Mouse (Mus musculus): ENCODE data around the gene Rsc1a1. TPM values are rescaled to one million over a fixed set of nuclear protein-coding genes. Genes with fewer than 3 reads are reported as not detected.
A peak's percentile ranks its signal among the peaks of the same experiment; 100 is the strongest.

Rsc1a1 gene
- total RNA-seq, 1 experiment from 2014 or later = 13.9 TPM

DNA sequence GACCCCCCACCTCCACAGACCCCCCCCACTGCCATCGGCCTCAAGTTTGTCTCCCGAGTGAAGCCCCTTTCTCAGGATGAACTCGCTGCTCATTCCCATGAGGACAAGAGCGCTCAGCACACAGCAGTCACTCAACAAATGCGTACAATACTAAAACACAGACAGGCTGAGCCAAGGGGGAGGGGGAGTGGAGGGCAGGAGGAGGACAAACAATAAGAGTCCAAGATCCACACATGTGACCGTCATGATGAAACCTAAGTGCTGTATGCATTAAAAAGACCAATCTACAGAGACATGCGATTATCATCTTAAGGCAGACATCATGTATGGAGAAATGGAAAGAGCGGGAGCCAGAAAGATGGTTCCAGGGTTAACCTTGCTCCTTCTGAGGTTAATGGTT lies 28.5 kb downstream of the Rsc1a1 start:
- no peak for ATAC-seq (replicated peaks; ENCODE audit: low read depth, poor library complexity, severe bottlenecking)

DNA sequence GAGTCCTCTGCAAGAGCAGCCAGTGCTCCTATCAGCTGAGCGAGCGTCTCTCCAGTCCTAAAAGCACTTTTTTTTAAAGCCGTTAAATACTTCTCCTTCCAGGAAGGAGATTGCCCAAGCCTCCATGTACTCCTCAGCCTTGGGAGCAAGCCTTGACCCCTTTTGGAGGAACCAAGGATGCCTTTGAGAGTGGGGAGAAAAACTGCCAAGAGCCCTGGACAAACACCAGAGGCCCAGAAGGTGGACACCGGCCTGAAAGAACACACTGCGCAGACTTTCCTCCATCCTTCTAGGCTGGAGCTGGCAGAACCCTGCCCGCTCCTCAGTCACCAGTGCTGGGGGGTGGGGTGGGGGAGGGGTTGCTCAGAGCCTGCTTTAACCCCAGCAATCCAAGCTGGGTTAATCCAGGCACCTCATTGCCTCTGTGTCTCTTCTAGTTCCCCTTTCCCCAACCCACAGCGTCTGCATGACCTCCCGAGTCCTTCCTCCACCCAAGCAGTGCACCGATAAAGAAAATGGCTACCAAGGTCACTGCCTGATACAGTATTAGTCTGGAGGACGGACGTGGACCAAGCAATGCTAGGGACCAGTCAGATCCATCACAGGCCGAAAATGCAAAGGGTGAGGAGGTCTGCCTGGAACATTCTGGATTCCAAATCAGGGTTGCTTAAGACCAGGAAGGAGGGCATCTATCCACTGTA lies 29.3 kb downstream of the Rsc1a1 start:
- ATAC-seq (replicated peaks; ENCODE audit: low read depth, poor library complexity, severe bottlenecking) = peak; percentile 85

DNA sequence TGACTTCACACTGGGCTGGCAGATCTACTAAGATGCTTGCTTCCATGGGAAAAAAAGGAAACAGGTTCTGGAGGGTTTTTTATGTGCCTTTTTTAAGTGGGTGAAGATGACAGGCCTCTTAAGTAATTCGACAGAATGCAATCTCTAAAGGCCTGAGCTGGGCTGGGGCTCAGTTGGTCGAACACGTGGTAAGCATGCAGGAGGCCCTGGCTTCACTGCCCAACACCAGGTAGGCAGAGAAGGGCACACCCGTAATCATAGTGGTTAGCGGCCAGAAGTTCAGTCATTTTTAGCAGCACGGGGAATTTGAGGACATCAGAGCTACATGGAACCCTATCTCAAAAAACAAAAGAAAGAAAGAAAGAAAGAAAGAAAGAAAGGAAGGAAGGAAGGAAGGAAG lies 30.9 kb downstream of the Rsc1a1 start:
- ATAC-seq (replicated peaks; ENCODE audit: low read depth, poor library complexity, severe bottlenecking) = no peak

DNA sequence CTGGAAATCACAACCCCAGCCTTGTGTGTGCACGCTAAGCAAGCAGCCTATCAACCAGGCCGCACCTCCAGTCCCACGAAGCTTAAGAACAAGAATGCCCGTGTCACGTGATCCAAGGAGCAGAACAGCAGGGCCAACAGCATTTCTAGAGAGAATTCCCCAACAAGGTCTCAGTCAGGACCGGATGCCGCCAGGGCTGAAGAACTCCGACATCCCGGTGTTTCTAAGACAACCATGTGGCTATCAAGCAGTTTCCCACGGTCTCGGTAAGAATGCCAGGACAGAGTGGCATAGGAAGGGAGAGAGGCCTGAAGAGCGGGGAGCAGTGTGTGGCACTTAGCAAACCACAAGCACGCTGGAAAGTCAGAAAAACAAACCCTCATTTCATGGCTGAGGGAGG lies 31.6 kb downstream of the Rsc1a1 start:
- no peak for ATAC-seq (replicated peaks; ENCODE audit: low read depth, poor library complexity, severe bottlenecking)

DNA sequence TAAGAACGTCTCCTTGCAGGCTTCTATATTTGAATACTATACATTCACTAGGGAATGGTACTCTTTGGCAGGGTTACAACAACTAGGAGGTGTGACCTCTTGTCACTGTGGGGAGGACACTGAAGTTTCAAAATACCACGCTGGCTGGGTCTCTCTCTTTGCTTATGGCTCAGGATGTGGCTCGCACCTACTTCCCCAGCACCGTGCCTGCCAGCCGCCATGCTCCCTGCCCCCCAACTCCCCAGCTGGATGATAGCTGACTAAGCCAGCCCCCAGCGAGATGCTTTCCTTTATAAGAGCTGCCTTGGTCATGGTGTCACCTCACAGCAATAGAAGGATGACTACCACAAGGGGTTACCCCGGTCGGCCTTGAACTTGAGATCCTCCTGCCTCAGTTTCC lies 32.4 kb downstream of the Rsc1a1 start:
- ATAC-seq (replicated peaks; ENCODE audit: low read depth, poor library complexity, severe bottlenecking) = 0 out of 2 replicates have a peak, but pooled peaks have one; percentile 39

DNA sequence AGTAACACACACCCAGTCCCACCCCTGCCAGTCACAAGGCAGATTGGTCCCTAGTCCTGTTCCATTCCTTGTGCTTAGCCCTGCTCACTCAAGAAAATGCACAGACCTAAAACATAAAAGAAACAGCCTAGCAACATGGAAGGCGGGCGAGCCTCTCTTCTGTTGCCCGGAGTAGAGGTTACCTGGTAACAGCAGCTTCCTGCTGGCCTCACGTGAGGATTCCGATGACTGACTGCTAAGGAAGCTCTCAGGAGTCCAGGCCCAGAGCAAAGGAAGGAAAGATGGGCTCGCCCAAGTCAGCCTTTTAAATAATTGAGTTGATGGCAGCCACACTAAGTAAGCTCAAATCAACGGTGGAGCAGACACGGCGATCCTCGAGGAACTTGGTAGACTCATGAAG lies 33.5 kb downstream of the Rsc1a1 start:
- no peak for ATAC-seq (replicated peaks; ENCODE audit: low read depth, poor library complexity, severe bottlenecking)

DNA sequence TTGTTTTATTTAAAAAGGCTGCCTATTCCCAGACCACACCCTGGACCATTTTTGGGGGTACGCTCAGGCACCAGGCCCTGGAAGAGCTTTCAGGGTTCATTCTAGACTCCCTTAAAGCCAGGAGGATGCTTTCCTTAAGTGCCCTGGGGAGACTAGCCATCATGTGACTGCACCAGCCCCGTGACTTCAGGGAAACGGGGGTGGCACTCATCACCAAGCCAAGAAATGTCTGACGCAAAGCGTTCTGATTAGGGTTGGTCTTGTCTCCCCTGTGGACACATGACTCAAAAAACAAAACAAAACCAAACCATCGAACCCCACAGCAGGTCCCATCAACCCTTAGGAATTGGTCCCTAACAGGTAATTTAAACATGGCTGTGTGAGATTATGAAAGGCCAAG lies 34.1 kb downstream of the Rsc1a1 start:
- no peak for ATAC-seq (replicated peaks; ENCODE audit: low read depth, poor library complexity, severe bottlenecking)

DNA sequence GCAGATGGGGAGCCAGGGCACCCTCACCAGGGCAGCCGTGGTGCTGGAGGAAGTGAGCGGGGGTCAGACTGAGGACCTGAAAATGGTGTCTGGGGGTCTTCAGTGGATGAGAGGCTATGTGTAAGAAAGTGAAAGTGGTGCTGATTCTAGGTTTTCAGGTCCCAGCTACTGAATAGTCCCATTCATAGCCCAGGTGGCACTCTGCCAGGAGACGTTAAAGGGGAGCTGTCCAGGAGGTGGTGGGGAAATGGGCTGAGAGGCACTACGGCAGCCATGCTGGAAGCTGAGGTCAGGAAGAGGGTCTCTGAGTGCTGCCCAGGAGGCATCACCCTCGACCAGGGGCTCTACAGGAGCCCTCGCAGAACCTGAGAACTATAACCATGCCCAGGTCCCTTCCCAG lies 36.2 kb downstream of the Rsc1a1 start:
- no peak for ATAC-seq (replicated peaks; ENCODE audit: low read depth, poor library complexity, severe bottlenecking)

DNA sequence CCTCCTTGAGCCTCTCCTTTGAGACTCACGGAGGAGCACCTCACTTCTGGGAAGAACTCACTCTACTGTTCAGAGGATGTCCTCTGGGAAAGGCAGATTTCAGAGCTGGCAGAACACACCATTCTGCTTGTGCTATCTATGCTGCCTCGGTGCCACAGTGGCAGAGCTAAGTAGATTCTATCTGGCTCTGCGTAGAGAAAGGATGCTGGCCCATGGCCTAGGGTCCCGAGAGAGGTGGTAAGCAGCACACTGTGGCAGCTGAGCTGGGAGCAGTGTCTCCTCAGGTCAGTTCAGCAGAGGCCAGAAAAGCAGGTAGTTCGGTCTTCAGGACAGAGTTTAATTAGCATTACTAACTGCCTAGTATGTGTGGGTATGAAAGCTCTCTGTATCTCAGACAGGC lies 37.1 kb downstream of the Rsc1a1 start:
- no peak for ATAC-seq (replicated peaks; ENCODE audit: low read depth, poor library complexity, severe bottlenecking)

DNA sequence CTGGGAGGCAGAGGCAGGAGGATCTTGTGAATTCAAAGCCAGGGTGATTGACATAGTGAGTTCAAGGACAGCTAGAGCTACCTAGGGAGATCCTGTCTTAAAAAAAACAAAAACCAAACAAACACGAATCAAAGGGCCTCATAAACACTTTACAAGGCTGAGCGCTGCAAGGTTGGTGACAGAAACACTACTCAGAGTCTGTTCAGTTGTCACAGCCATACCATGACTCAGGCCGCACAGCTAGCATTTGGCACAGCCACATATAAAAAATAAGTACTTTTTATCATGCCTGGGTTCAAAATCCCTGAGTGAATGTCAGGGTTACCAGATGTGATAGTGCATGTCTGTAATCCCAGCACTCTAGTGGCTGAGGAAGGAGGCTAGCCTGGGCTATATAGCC lies 38.2 kb downstream of the Rsc1a1 start:
- ATAC-seq (replicated peaks; ENCODE audit: low read depth, poor library complexity, severe bottlenecking) = no peak

DNA sequence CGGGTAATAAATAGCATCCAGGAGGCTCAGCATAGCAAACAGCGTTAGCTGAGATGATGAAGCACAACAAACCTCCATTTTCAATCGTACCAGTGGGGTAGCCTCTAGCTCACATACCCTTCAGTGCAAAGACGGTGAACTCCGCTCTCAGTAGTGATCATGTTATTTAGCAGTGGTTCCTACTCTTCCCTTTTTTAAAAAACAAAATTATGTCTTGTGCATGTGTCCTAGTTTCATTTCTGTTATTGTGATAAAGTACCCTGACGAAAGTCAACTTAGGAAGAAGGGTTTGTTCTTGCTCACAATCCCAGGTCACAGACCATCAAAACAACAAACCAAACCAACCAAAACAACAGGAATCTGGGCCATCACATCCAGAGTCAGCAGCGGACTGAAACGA lies 39.4 kb downstream of the Rsc1a1 start:
- ATAC-seq (replicated peaks; ENCODE audit: low read depth, poor library complexity, severe bottlenecking) = 0 out of 2 replicates have a peak, but pooled peaks have one; percentile 11

DNA sequence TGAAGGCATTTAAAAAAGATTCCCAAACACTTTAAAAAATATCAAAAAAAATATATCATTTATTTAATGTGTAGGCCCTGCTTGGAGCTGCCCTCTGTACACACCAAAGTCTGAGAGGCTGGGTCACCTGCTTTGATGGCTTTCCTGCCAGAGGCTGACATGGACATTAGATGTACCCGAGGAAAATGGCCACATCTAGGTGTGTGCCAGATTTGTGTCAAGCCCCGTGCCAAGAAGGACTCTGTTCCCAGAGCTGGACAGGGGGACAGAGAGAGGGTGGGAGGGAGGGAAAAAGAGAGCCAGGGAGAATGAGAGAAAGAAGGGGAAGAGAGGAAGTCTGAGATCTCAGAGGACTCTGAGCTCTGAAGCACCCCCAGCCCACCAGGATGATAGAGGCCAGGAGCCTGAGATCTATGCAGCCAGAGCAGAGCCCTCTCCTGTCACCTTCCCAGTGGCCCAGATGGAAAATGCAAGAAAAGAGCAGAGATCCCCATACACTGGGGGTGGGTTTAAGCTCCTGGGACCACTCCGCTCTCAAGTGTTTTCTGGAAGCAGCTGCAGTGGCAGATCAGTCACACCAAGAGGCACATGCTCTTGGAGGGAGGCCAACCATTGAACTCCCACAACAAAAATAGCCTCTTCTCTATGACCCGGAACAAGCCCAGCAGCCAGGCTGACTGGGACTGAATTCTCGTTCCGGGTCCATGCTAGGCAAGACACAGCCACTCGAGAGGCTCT lies 42.1 kb downstream of the Rsc1a1 start:
- ATAC-seq (replicated peaks; ENCODE audit: low read depth, poor library complexity, severe bottlenecking) = no peak

DNA sequence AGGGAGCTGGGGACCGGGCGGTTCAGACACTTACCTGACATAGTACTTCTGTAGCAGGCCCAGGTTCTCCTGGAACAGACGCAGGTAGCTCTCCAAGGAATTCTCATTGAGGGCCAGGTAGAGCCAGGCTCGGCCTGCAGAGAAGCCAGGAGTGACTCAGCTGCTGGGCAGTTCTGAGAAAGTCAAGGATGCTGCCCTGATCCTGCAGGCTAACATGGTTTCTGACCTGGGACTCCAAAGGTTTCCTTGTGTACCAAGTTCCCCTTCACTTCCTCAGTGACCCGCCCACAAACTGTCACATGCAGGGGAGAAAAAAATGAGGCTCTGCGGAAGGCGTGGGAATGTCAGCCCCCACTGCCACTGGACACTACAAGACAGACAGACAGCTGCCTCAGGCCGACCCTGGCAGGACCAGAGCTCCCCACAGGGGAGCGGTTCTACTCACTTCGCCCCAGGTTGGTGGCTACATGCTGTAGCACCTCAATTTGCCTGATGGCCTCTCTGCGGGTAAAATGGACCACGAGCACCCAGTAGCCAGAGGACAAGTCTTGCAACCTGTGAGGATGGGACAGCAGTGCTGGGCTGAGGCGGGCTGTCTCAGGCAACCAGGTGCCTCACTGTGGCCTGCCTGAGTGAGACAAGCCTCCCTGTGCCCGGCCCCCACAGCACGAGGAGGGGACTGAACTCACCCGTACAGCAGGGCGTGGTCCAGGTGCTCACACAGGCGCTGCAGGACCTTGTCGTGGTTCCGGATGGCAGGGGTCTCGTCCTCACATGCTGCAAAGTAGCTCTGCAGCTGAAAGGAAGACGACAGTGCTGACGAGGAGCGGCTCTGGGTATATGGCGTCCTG lies 43.2 kb downstream of the Rsc1a1 start:
- ATAC-seq (replicated peaks; ENCODE audit: low read depth, poor library complexity, severe bottlenecking) = no peak

DNA sequence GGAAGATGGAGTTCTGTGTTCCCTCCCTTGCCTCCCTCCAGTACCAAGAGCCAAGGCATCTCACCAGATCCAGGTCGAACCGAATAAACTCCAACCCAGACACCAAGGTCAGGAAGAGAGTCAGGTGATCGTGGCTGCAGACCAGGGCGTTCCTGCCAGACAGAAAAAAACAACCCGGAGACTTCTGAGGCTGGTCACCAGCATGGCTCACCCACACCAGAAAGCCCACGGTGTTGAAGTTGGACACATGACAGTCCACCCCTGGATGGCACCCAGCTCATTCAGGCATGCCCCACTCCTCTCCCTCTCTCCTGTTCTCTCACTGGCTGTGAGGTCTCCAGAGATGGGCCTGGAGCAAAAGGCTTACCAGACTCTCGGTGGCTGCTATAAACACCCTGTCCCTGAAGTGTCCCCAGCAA lies 44.0 kb downstream of the Rsc1a1 start:
- no peak for ATAC-seq (replicated peaks; ENCODE audit: low read depth, poor library complexity, severe bottlenecking)

DNA sequence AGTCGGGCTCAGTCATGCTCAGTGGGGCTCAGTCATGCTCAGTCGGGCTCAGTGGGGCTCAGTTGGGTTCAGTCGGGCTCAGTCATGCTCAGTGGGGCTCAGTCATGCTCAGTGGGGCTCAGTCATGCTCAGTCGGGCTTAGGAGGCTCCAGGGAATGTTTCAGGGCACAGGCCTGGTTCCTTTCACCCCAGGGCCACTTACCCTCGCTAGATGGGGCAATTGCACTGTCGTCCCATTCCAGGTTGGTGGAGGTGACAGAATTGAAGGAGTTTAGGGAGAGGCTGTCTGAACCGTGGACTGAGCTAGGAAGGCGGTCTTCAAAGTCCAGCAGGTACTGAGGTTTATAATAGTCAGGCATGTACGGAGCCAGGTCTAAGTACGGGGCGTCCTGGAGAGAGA lies 45.9 kb downstream of the Rsc1a1 start:
- ATAC-seq (replicated peaks; ENCODE audit: low read depth, poor library complexity, severe bottlenecking) = no peak

DNA sequence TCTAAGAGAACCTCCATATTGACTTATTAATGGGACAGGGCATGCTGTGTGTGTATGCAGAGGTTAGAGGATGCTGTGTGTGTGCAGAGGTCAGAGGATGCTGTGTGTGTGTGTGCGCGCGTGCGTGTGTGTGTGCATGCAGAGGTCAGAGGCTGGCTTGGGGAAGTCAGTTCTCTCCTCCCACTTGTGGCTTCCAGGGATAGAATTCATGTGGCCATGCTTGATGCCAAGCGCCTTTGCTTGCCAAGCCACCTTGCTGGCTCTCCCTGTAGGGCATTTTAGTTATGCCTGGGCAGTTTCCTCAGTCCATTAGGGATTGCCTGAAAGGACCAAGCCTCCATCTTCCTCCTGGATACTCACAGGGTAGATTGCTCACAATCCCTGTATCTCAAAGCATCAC lies 48.7 kb downstream of the Rsc1a1 start:
- no peak for ATAC-seq (replicated peaks; ENCODE audit: low read depth, poor library complexity, severe bottlenecking)

DNA sequence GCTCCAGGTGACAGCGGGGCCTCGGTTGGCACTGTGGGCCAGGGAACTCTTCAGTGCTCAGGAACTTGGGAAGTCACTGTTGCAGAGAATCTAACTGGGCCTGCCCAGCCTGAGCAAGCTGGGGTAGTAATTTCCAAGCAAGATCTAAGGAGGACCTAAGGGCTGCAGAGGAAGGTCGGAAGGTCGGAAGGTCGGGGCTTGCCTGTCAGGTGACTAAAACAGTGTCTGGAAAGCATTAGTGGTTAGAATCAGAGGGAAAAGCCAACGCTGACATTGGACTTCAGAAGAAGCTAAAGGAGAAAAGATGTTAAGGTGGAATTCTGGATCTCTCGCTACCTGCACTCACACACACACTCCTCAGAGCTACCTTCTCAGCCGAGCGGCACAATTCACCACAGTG lies 49.4 kb downstream of the Rsc1a1 start:
- no peak for ATAC-seq (replicated peaks; ENCODE audit: low read depth, poor library complexity, severe bottlenecking)

Measured in common myeloid progenitor, adult 5-6 weeks (primary cell).